Mouse (Mus musculus): Measurements from ENCODE around the gene Foxf2.

- TF ChIP-seq POLR2A (IDR thresholded peaks at IDR 0.05; ENCODE audit: insufficient read length, low read depth) (no peak), TCF12 (IDR thresholded peaks at IDR 0.05; ENCODE audit: insufficient read depth, poor library complexity, severe bottlenecking) (no peak), POLR2AphosphoS2 (IDR thresholded peaks at IDR 0.05; ENCODE audit: insufficient read length, low read depth) (no peak)
Observed at GRCm38 (mm10) chr13:31665376-31665775, 39.8 kb downstream of the Foxf2 start.

Data from myocyte (in vitro differentiated cells).